In the genomic region with DNA sequence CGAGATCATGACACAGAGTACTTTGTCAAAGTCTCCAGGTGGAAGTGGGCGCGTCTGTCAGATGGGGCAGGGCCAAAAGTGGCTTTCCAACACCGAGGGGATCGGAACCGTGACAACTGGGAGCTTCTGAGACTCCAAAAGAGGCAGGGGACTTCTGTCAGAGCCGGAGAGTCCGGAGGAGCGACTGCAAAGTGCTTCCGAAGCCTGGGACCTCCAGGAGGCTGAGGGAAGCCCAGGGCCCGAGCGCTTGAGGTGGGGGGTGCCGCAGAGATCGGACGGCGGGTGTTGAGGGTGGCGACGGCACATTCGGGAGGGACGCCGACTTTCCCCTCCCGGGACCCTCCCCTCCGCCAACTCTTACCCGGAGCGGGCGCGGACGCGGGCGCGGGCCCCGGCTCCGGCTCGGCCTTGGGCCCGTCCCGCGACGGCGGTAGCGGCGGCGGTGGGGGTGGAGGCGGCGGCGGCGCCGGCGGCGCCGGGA, we compare ENCODE assay signal across 8 mouse cellular contexts. TPM values are rescaled to one million over a fixed set of nuclear protein-coding genes. Genes with fewer than 3 reads are reported as not detected.
DNase-seq lines count a peak whose midpoint lies in the region; ATAC-seq and TF ChIP-seq lines count a peak whose summit lies in the region.

No protein-coding gene starts in this region.

- H3K4me1 ChIP-seq in kidney, embryonic 15.5 days = peaks cover 32% of the 10 kb centered on the region
- H3K4me1 ChIP-seq in forebrain, embryonic 14.5 days (ENCODE audit: control insufficient read depth, insufficient read depth, low read length) = peaks cover 15% of the 10 kb centered on the region
- peaks cover 22% of the 10 kb centered on the region for H3K4me1 ChIP-seq in limb, embryonic 12.5 days (replicated peaks)
- H3K4me1 ChIP-seq in olfactory bulb, adult 2 months (ENCODE audit: control insufficient read depth, insufficient read depth, low read length) = peaks cover 13% of the 10 kb centered on the region

- peak overlapping the region; percentile 96 for H3K9ac ChIP-seq in kidney, embryonic 15.5 days
- H3K9ac ChIP-seq in forebrain, embryonic 14.5 days (ENCODE audit: low read length) = peak overlapping the region; percentile 96
- H3K9ac ChIP-seq in limb, embryonic 12.5 days (replicated peaks) = peak overlapping the region; percentile 96

- no peaks in the 10 kb centered on the region for H3K9me3 ChIP-seq in kidney, embryonic 15.5 days (replicated peaks)
- no peaks in the 10 kb centered on the region for H3K9me3 ChIP-seq in forebrain, embryonic 14.5 days (replicated peaks; ENCODE audit: control insufficient read depth, low read length)
- no peaks in the 10 kb centered on the region for H3K9me3 ChIP-seq in limb, embryonic 12.5 days

- DNase-seq in kidney, adult 8-10 months = no peak
- DNase-seq in MN1 (ENCODE audit: low spot score) = peak; percentile 31
- no peak for DNase-seq in forebrain, embryonic 14.5 days (ENCODE audit: low spot score)
- DNase-seq in urinary bladder, adult 2 months (ENCODE audit: low spot score) = no peak
- DNase-seq in layer of hippocampus, adult 8-10 months (ENCODE audit: low spot score in 2 of 2) = no peak

- 1% methylated on average over 18 of the region's 50 CpGs for WGBS in kidney, embryonic 15.5 days
- WGBS in forebrain, embryonic 14.5 days = 0% methylated on average over 22 of the region's 50 CpGs
- WGBS in limb, embryonic 12.5 days = under 1% methylated on average over 22 of the region's 50 CpGs
- WGBS in olfactory bulb, adult 2 months = under 1% methylated on average over 49 of the region's 50 CpGs

- H3K4me3 ChIP-seq in kidney, embryonic 15.5 days (replicated peaks) = peak overlapping the region; percentile 92
- peak overlapping the region; percentile 87 for H3K4me3 ChIP-seq in forebrain, embryonic 14.5 days (ENCODE audit: low read depth, low read length)
- peak overlapping the region; percentile 88 for H3K4me3 ChIP-seq in limb, embryonic 12.5 days (replicated peaks)
- peak overlapping the region; percentile 99 for H3K4me3 ChIP-seq in olfactory bulb, adult 2 months (ENCODE audit: insufficient read depth, low read depth, low read length)

- no peaks in the 10 kb centered on the region for H3K27me3 ChIP-seq in kidney, embryonic 15.5 days
- no peaks in the 10 kb centered on the region for H3K27me3 ChIP-seq in forebrain, embryonic 14.5 days (replicated peaks; ENCODE audit: control insufficient read depth, insufficient read depth, low read length)
- H3K27me3 ChIP-seq in limb, embryonic 12.5 days = no peaks in the 10 kb centered on the region

- TF ChIP-seq POLR2A in olfactory bulb, adult 2 months (IDR thresholded peaks at IDR 0.05; ENCODE audit: insufficient read depth, low read depth, low read length) = no peak

- peaks cover 40% of the 10 kb centered on the region for H3K36me3 ChIP-seq in kidney, embryonic 15.5 days
- peaks cover 46% of the 10 kb centered on the region for H3K36me3 ChIP-seq in forebrain, embryonic 14.5 days (ENCODE audit: control insufficient read depth, insufficient read depth, low read length)
- peaks cover 41% of the 10 kb centered on the region for H3K36me3 ChIP-seq in limb, embryonic 12.5 days

- H3K27ac ChIP-seq in kidney, embryonic 15.5 days = peak overlapping the region; percentile 76
- peak overlapping the region; percentile 74 for H3K27ac ChIP-seq in forebrain, embryonic 14.5 days (ENCODE audit: low read depth, low read length)
- H3K27ac ChIP-seq in limb, embryonic 12.5 days = peak overlapping the region; percentile 66; the same call in 1 of the 2 replicates
- no peak overlapping the region for H3K27ac ChIP-seq in olfactory bulb, adult 2 months (ENCODE audit: insufficient read depth, low read depth, low read length)

- H3K4me2 ChIP-seq in kidney, embryonic 15.5 days = peak overlapping the region; percentile 80
- peak overlapping the region; percentile 92 for H3K4me2 ChIP-seq in forebrain, embryonic 14.5 days (ENCODE audit: low read length)
- H3K4me2 ChIP-seq in limb, embryonic 12.5 days = peak overlapping the region; percentile 86

- TF ChIP-seq CTCF in olfactory bulb, adult 2 months (IDR thresholded peaks at IDR 0.05; ENCODE audit: insufficient read depth, low read depth, low read length) = no peak

- ATAC-seq in kidney, embryonic 15.5 days (replicated peaks; ENCODE audit: low FRiP score) = peak; percentile 42
- peak; percentile 63 for ATAC-seq in forebrain, embryonic 14.5 days
- ATAC-seq in limb, embryonic 12.5 days (ENCODE audit: insufficient number of reproducible peaks, insufficient read depth, low FRiP score, low TSS enrichment, low read depth) = peak; percentile 18

RNA-seq across cellular contexts. Expression of gene Akap8l, which starts 13.5 kb away (rescaled TPM):
- polyA plus RNA-seq in kidney, embryonic 15.5 days (2015; fragmentation: Nextera tagmentation; extraction: Ambion mirVana) = 109 and 128 TPM in 2 replicates
- polyA plus RNA-seq in forebrain, embryonic 14.5 days (2014; fragmentation: Nextera tagmentation; extraction: Ambion mirVana) = 66.6 and 82.4 TPM in 2 replicates
- polyA plus RNA-seq in limb, embryonic 12.5 days (2016; fragmentation: Nextera tagmentation; extraction: Ambion mirVana) = 112 and 120 TPM in 2 replicates
- not detected in 2 replicates for polyA plus RNA-seq in olfactory bulb, adult 2 months (2012; ENCODE audit: insufficient read depth, insufficient read length, low replicate concordance, missing spikeins)
- 149 and 154 TPM in 2 replicates for polyA plus RNA-seq in urinary bladder, adult 2 months (2012; rRNA removed)
- 100 to 1,000 TPM; 160 to 279 (median 221) TPM for total RNA-seq in layer of hippocampus, adult 8-10 months (2022)

RNA-seq across cellular contexts. Expression of gene Wiz, which starts 25.4 kb away (rescaled TPM):
- polyA plus RNA-seq in kidney, embryonic 15.5 days (2015; fragmentation: Nextera tagmentation; extraction: Ambion mirVana) = 25.6 and 26.5 TPM in 2 replicates
- polyA plus RNA-seq in forebrain, embryonic 14.5 days (2014; fragmentation: Nextera tagmentation; extraction: Ambion mirVana) = 29.2 and 35.6 TPM in 2 replicates
- 30.0 and 37.3 TPM in 2 replicates for polyA plus RNA-seq in limb, embryonic 12.5 days (2016; fragmentation: Nextera tagmentation; extraction: Ambion mirVana)
- not detected in 2 replicates for polyA plus RNA-seq in olfactory bulb, adult 2 months (2012; ENCODE audit: insufficient read depth, insufficient read length, low replicate concordance, missing spikeins)
- polyA plus RNA-seq in urinary bladder, adult 2 months (2012; rRNA removed) = 28.3 and 34.2 TPM in 2 replicates
- 10 to 100 TPM; 44.5 to 52.9 (median 47.4) TPM for total RNA-seq in layer of hippocampus, adult 8-10 months (2022)

RNA-seq across cellular contexts. Expression of gene Rasal3, which starts 39.5 kb away (rescaled TPM):
- 0.33 and 0.95 TPM in 2 replicates for polyA plus RNA-seq in kidney, embryonic 15.5 days (2015; fragmentation: Nextera tagmentation; extraction: Ambion mirVana)
- polyA plus RNA-seq in forebrain, embryonic 14.5 days (2014; fragmentation: Nextera tagmentation; extraction: Ambion mirVana) = 0.52 and 1.2 TPM in 2 replicates
- polyA plus RNA-seq in limb, embryonic 12.5 days (2016; fragmentation: Nextera tagmentation; extraction: Ambion mirVana) = 0.87 and 1.1 TPM in 2 replicates
- 242 TPM in 1 of 2 replicates, not detected in the other for polyA plus RNA-seq in olfactory bulb, adult 2 months (2012; ENCODE audit: insufficient read depth, insufficient read length, low replicate concordance, missing spikeins)
- 2.6 and 3.5 TPM in 2 replicates for polyA plus RNA-seq in urinary bladder, adult 2 months (2012; rRNA removed)
- total RNA-seq in layer of hippocampus, adult 8-10 months (2022) = 10 to 100 TPM in 2 of 4 experiments, 1 to 10 TPM in 2; 3.8 to 16.9 (median 8.9) TPM

RNA-seq across cellular contexts. Expression of gene Akap8, which starts 42.8 kb away (rescaled TPM):
- 117 and 119 TPM in 2 replicates for polyA plus RNA-seq in kidney, embryonic 15.5 days (2015; fragmentation: Nextera tagmentation; extraction: Ambion mirVana)
- 33.9 and 40.1 TPM in 2 replicates for polyA plus RNA-seq in forebrain, embryonic 14.5 days (2014; fragmentation: Nextera tagmentation; extraction: Ambion mirVana)
- 151 and 153 TPM in 2 replicates for polyA plus RNA-seq in limb, embryonic 12.5 days (2016; fragmentation: Nextera tagmentation; extraction: Ambion mirVana)
- polyA plus RNA-seq in olfactory bulb, adult 2 months (2012; ENCODE audit: insufficient read depth, insufficient read length, low replicate concordance, missing spikeins) = 141 TPM in 1 of 2 replicates, not detected in the other
- polyA plus RNA-seq in urinary bladder, adult 2 months (2012; rRNA removed) = 70.9 and 76.2 TPM in 2 replicates
- 100 to 1,000 TPM in 3 of 4 experiments, 10 to 100 TPM in 1; 94.2 to 118 (median 109) TPM for total RNA-seq in layer of hippocampus, adult 8-10 months (2022)

Comparison
In these comparisons a context has a peak if more than half of its experiments do, and no peak if none do; other contexts are left out.
1. RNA of gene Akap8l, which starts 13.5 kb away (polyA plus RNA-seq): 149 to 154 TPM in urinary bladder, adult 2 months, 109 to 128 TPM in kidney, embryonic 15.5 days, 112 to 120 TPM in limb, embryonic 12.5 days and 66.6 to 82.4 TPM in forebrain, embryonic 14.5 days; not detected in olfactory bulb, adult 2 months; every median in the first group is over 10 times any median in the second.
2. Peak in every context shown above with its lines, with median percentiles within 50 percentile points of each other: ATAC-seq, H3K4me2 ChIP-seq, H3K4me3 ChIP-seq and H3K9ac ChIP-seq.